Mouse (Mus musculus) hindbrain, embryonic 11.5 days (tissue): Measurements from ENCODE around the gene Frmd4b. TPM values are rescaled to one million over a fixed set of nuclear protein-coding genes. Genes with fewer than 3 reads are reported as not detected.

Experiments
- ATAC-seq: fragments of 200-750 bp; cut with Nextera tagmentation; 2 replicates; pipeline ENCODE4 v1.8.0; 2017; ENCODE audit warnings: mild to moderate bottlenecking, moderate TSS enrichment, moderate library complexity; ENCODE audit not compliant: low FRiP score
- DNase-seq: peaks from one replicate; pipeline ENCODE4 v3.0.0-alpha.2; 2015; ENCODE audit warnings: low spot score
- H3K27ac ChIP-seq: fragments of 300-500 bp; sonication (generic); 2 replicates; pipeline ENCODE4 v1.5.1; 2014; ENCODE audit warnings: mild to moderate bottlenecking, low read depth, low read length
- H3K27me3 ChIP-seq: fragments of 300-500 bp; sonication (generic); 2 replicates; pipeline ENCODE4 v1.6.1; 2014; ENCODE audit warnings: mild to moderate bottlenecking, low read length, moderate library complexity, mixed read lengths; ENCODE audit not compliant: control insufficient read depth, insufficient read depth
- H3K36me3 ChIP-seq: fragments of 300-500 bp; sonication (generic); 2 replicates; pipeline ENCODE4 v1.6.1; 2014; ENCODE audit warnings: mild to moderate bottlenecking, low read length, moderate library complexity, mixed read lengths; ENCODE audit not compliant: control insufficient read depth, insufficient read depth
- H3K4me1 ChIP-seq: fragments of 300-500 bp; sonication (generic); replicated peaks from 2 replicates; pipeline ENCODE4 v1.6.1; 2014; ENCODE audit warnings: low read length, mixed read lengths; ENCODE audit not compliant: control insufficient read depth, insufficient read depth
- H3K4me2 ChIP-seq: fragments of 300-500 bp; sonication (generic); replicated peaks from 2 replicates; pipeline ENCODE4 v1.6.1; 2014; ENCODE audit warnings: mild to moderate bottlenecking, low read depth, low read length
- H3K4me3 ChIP-seq: fragments of 300-500 bp; sonication (generic); 2 replicates; pipeline ENCODE4 v1.5.1; 2014; ENCODE audit warnings: low read depth, low read length
- H3K9ac ChIP-seq: fragments of 300-500 bp; sonication (generic); 2 replicates; pipeline ENCODE4 v1.6.1; 2014; ENCODE audit warnings: low read depth, low read length
- H3K9me3 ChIP-seq: fragments of 300-500 bp; sonication (generic); 2 replicates; pipeline ENCODE4 v1.6.1; 2016; ENCODE audit warnings: low read length; ENCODE audit not compliant: control insufficient read depth
- WGBS: fragments of 180-500 bp; shearing (Covaris S2); extraction: QIAGEN DNeasy Blood & Tissue Kit; methylation state at CpG from one replicate; pipeline ENCODE4 v1.1.7; 2014; 5-methylcytosine and 5-hydroxymethylcytosine counted together
- polyA plus RNA-seq: library from polyadenylated mRNA; unstranded; fragments of >200 nt; fragmentation: Nextera tagmentation; extraction: Ambion mirVana; gene quantifications from 2 replicates; pipeline ENCODE4 v1.2.1, GENCODE M21; 2014

Gene Frmd4b
- polyA plus RNA-seq, 1 experiment from 2014 or later: 50.5 TPM

- H3K9me3 ChIP-seq: no peaks in the 10 kb centered on the region
- H3K9ac ChIP-seq: no peak overlapping the region
- H3K27me3 ChIP-seq: no peaks in the 10 kb centered on the region
- H3K27ac ChIP-seq: no peak overlapping the region
- H3K4me1 ChIP-seq: no peaks in the 10 kb centered on the region
- no peak overlapping the region for H3K4me3 ChIP-seq
- H3K4me2 ChIP-seq: no peak overlapping the region
- DNase-seq (no peak), ATAC-seq (no peak)
- H3K36me3 ChIP-seq: no peaks in the 10 kb centered on the region
- WGBS: 68% methylated on average over 4 of the region's 4 CpGs
Observed at GRCm38 (mm10) chr6:97275760-97276159, 341.6 kb downstream of the Frmd4b start.

- H3K27ac ChIP-seq: no peak overlapping the region
- DNase-seq (no peak), ATAC-seq (no peak)
- no peaks in the 10 kb centered on the region for H3K36me3 ChIP-seq
- no peaks in the 10 kb centered on the region for H3K4me1 ChIP-seq
- no peak overlapping the region for H3K9ac ChIP-seq
- WGBS: 90% methylated on average over 3 of the region's 3 CpGs
- no peak overlapping the region for H3K4me2 ChIP-seq
- no peaks in the 10 kb centered on the region for H3K9me3 ChIP-seq
- H3K4me3 ChIP-seq: no peak overlapping the region
- H3K27me3 ChIP-seq: no peaks in the 10 kb centered on the region
Observed at GRCm38 (mm10) chr6:97273777-97274176, 343.6 kb downstream of the Frmd4b start.

GRCm38 (mm10) chr6:97273058-97273710 is 344.2 kb downstream of the Frmd4b start:
- WGBS: 87% methylated on average over 16 of the region's 16 CpGs

GRCm38 (mm10) chr6:97272349-97272748 is 345.0 kb downstream of the Frmd4b start:
- WGBS: 61% methylated on average over 2 of the region's 2 CpGs
- no peak overlapping the region for H3K27ac ChIP-seq
- no peak for ATAC-seq

More at GRCm38 (mm10) chr6:97273058-97273710, 344.2 kb downstream of the Frmd4b start:
- Histone ChIP-seq H3K27ac (no peak overlapping the region), H3K36me3 (no peaks in the 10 kb centered on the region), H3K4me1 (no peaks in the 10 kb centered on the region), H3K4me2 (no peak overlapping the region), H3K9ac (no peak overlapping the region), H3K27me3 (no peaks in the 10 kb centered on the region), H3K4me3 (no peak overlapping the region), H3K9me3 (no peaks in the 10 kb centered on the region)
- DNase-seq: no peak
- ATAC-seq: no peak

GRCm38 (mm10) chr6:97269596-97269995 is 347.7 kb downstream of the Frmd4b start:
- DNase-seq: no peak
- Histone ChIP-seq H3K9me3 (no peaks in the 10 kb centered on the region), H3K4me1 (no peaks in the 10 kb centered on the region), H3K4me2 (no peak overlapping the region), H3K36me3 (no peaks in the 10 kb centered on the region), H3K4me3 (no peak overlapping the region), H3K27me3 (no peaks in the 10 kb centered on the region), H3K27ac (no peak overlapping the region), H3K9ac (no peak overlapping the region)
- no peak for ATAC-seq
- 85% methylated on average over 11 of the region's 11 CpGs for WGBS

More at GRCm38 (mm10) chr6:97272349-97272748, 345.0 kb downstream of the Frmd4b start:
- H3K4me2 ChIP-seq: no peak overlapping the region
- H3K9me3 ChIP-seq: no peaks in the 10 kb centered on the region
- H3K4me1 ChIP-seq: no peaks in the 10 kb centered on the region
- no peak overlapping the region for H3K4me3 ChIP-seq
- no peaks in the 10 kb centered on the region for H3K36me3 ChIP-seq
- H3K27me3 ChIP-seq: no peaks in the 10 kb centered on the region
- no peak for DNase-seq
- H3K9ac ChIP-seq: no peak overlapping the region

DNA sequence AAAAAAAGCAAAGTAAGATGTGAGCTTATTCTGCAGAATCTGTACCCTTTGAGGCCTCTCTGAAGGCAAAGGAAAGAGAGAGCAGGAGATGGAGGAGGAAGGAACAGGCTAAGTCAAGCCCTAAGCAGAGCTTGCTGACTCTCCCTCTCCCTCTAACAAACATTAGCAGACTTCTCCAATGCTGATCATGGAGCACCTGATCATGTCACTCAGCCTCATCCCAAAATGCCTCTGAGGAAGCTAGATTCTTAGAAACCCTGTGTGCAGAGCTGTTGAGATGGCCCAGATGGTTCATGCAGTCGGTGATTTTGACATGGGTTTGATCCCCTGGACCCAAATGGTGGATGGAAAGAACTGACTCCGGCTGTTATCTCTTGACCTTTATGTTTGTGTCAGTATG is 350.2 kb downstream of the Frmd4b start:
- DNase-seq: no peak
- 98% methylated on average over 2 of the region's 2 CpGs for WGBS
- no peak overlapping the region for H3K9ac ChIP-seq

DNA sequence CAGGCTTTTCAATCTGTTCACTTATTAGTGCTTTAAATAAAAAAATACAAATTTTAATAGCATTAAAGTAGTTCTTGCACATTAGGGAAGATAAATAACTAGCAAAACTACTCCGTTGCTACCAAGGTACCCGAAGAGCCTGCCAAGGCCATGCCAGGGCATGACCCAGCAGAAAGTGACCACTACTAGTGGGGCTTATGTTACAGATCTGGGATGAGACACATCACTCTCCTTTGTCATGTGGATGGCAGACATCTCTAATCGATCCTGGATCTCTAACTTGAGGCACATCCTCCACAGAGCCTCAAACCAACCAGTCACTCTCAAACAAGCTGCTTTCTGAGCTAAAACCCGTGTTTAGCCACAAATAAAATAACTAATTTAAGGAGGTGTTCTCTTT is 350.7 kb downstream of the Frmd4b start:
- WGBS: 77% methylated on average over 4 of the region's 4 CpGs
- Histone ChIP-seq H3K27ac (no peak overlapping the region), H3K27me3 (no peaks in the 10 kb centered on the region), H3K9me3 (no peaks in the 10 kb centered on the region), H3K4me3 (no peak overlapping the region), H3K9ac (no peak overlapping the region), H3K4me2 (no peak overlapping the region), H3K36me3 (no peaks in the 10 kb centered on the region), H3K4me1 (no peaks in the 10 kb centered on the region)
- DNase-seq (no peak), ATAC-seq (no peak)

More for the DNA sequence above, 350.2 kb downstream of the Frmd4b start:
- Histone ChIP-seq H3K4me3 (no peak overlapping the region), H3K4me2 (no peak overlapping the region), H3K27ac (no peak overlapping the region), H3K36me3 (no peaks in the 10 kb centered on the region), H3K9me3 (no peaks in the 10 kb centered on the region), H3K4me1 (no peaks in the 10 kb centered on the region), H3K27me3 (no peaks in the 10 kb centered on the region)
- no peak for ATAC-seq

DNA sequence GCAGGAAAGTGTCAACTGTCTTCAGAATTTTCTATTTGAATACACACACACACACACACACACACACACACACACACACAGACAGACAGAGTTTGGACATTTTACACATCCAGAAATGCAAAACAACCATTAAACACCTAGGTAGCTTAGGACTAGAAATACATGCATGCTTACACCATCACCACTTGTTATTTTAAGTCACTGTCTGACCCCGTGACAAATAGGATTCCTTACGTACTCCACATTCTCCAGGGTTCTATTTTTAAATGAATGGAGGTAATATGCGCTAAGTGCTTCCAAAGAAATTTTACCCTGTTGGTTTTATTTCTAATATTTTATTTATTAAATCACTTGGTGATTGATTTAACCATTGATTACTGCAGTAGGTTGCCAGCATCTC is 351.6 kb downstream of the Frmd4b start:
- Histone ChIP-seq H3K4me2 (no peak overlapping the region), H3K4me3 (no peak overlapping the region), H3K36me3 (no peaks in the 10 kb centered on the region), H3K4me1 (no peaks in the 10 kb centered on the region), H3K27me3 (no peaks in the 10 kb centered on the region), H3K9ac (no peak overlapping the region), H3K9me3 (no peaks in the 10 kb centered on the region), H3K27ac (no peak overlapping the region)
- DNase-seq (no peak), ATAC-seq (no peak)
- WGBS: 87% methylated on average over 3 of the region's 3 CpGs

DNA sequence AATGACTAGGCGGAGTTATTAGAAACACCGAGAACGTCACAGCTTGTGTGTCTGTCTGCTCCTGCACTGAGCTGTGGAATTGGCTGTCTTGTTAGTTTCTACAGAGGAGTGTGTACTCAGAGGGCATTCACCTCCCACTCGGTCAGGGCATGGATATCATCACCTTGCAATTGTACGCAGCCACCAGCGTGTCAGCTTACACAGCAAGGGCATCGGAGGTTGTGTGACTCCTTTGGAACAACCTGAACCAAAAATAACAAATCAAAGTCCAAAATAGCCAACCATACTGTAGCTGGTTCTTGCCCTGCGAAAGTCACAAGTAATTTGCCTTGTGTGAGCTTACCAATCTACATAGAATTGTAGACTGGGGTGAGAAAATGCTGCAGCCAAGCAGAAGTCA is 352.1 kb downstream of the Frmd4b start:
- Histone ChIP-seq H3K27me3 (no peaks in the 10 kb centered on the region), H3K4me1 (no peaks in the 10 kb centered on the region), H3K4me2 (no peak overlapping the region), H3K4me3 (no peak overlapping the region), H3K27ac (no peak overlapping the region), H3K36me3 (no peaks in the 10 kb centered on the region), H3K9ac (no peak overlapping the region), H3K9me3 (no peaks in the 10 kb centered on the region)
- ATAC-seq (no peak), DNase-seq (no peak)
- 78% methylated on average over 8 of the region's 8 CpGs for WGBS
